Mouse (Mus musculus) lung, postnatal 0 days (tissue): ENCODE data around the gene St8sia4. TPM values are rescaled to one million over a fixed set of nuclear protein-coding genes. Genes with fewer than 3 reads are reported as not detected.

Experiments used
- ATAC-seq: fragments of 200-750 bp; cut with Nextera tagmentation; 2 replicates; pipeline ENCODE4 v1.8.0; 2017; ENCODE audit warnings: moderate library complexity
- DNase-seq: peaks from one replicate; pipeline ENCODE4 v3.0.0-alpha.2; 2016; ENCODE audit warnings: low spot score
- H3K27ac ChIP-seq: fragments of 300-500 bp; sonication (generic); 2 replicates; pipeline ENCODE4 v1.5.1; 2014; ENCODE audit warnings: antibody characterized with exemption, mild to moderate bottlenecking, low read length, mixed read lengths
- H3K27me3 ChIP-seq: fragments of 300-500 bp; sonication (generic); replicated peaks from 2 replicates; pipeline ENCODE4 v1.6.1; 2014; ENCODE audit warnings: low read length, mixed read lengths; ENCODE audit not compliant: insufficient read depth
- H3K36me3 ChIP-seq: fragments of 300-500 bp; sonication (generic); 2 replicates; pipeline ENCODE4 v1.6.1; 2014; ENCODE audit warnings: low read length, mixed read lengths; ENCODE audit not compliant: insufficient read depth
- H3K4me1 ChIP-seq: fragments of 300-500 bp; sonication (generic); 2 replicates; pipeline ENCODE4 v1.6.1; 2014; ENCODE audit warnings: antibody characterized with exemption, low read depth, low read length, mixed read lengths; ENCODE audit not compliant: insufficient read depth
- H3K4me2 ChIP-seq: fragments of 300-500 bp; sonication (generic); replicated peaks from 2 replicates; pipeline ENCODE4 v1.6.1; 2014; ENCODE audit warnings: low read depth, mild to moderate bottlenecking, low read length, moderate library complexity, mixed read lengths
- H3K4me3 ChIP-seq: fragments of 300-500 bp; sonication (generic); 2 replicates; pipeline ENCODE4 v1.5.1; 2014; ENCODE audit warnings: low read depth, low read length
- H3K9ac ChIP-seq: fragments of 300-500 bp; sonication (generic); replicated peaks from 2 replicates; pipeline ENCODE4 v1.6.1; 2014; ENCODE audit warnings: low read depth, mild to moderate bottlenecking
- H3K9me3 ChIP-seq: fragments of 300-500 bp; sonication (generic); 2 replicates; pipeline ENCODE4 v1.6.1; 2016; ENCODE audit warnings: low read length, mixed read lengths
- CTCF ChIP-seq: IDR thresholded peaks from 2 replicates; pipeline ENCODE4 v1.5.1; 2016; ENCODE audit warnings: antibody characterized with exemption, mild to moderate bottlenecking
- EP300 ChIP-seq: IDR thresholded peaks from 2 replicates; pipeline ENCODE4 v1.6.1; 2016; ENCODE audit warnings: antibody characterized with exemption, mild to moderate bottlenecking, control low read depth
- WGBS: fragments of 180-500 bp; shearing (Covaris S2); extraction: QIAGEN DNeasy Blood & Tissue Kit; methylation state at CpG from one replicate; pipeline ENCODE4 v1.1.7; 2014; 5-methylcytosine and 5-hydroxymethylcytosine counted together
- polyA plus RNA-seq: library from polyadenylated mRNA; unstranded; fragments of >200 nt; fragmentation: Nextera tagmentation; extraction: Ambion mirVana; gene quantifications from 2 replicates; pipeline ENCODE4 v1.2.1, GENCODE M21; 2015

The St8sia4 gene
- 6.0 and 8.6 TPM in 2 replicates for polyA plus RNA-seq

DNA sequence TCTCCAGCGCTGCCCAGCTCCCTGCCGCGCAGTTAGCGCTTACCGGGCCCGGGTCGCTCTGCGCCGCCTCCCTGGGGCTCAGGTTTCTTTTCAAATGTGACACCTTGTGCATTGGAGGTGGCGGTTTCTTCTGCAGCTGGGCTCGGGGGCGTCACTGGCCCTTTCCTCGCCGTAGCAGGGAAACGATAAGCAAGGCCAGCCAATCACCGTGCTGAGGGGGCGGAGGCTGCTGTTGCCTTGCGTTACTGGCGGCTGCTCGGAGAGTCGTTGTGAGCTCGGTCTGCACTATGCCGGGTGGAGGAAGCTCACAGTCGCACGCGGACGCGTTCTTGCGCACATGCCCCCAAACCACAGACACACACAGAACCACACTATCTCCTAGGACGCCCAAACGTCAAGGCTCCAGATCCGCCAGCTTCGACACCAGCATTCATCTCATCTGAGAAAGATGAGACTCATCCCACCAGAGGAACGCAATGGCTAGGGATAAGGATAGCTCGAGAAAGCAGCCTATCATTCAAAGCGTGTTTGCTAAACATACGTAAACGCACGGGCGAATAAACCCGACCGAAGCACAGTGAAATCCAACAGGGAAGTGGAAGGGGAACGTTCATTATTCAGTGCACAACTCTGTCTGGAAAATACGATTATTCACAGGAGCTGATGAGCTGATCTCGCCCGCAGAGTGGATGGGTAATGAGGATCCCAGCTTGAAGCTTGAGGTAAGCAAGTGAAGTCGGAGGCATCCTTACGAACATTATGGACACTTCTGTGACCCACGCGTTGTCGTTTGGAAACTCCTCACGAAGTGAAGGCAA is at the start of gene St8sia4:
St8sia4 (minus strand) TSS at position 137 of the 818 bp plus-strand sequence.
- Histone ChIP-seq H3K4me2 (peak within 1 kb of the TSS; percentile 62), H3K27me3 (no peaks in the 10 kb centered on the region), H3K9me3 (no peaks in the 10 kb centered on the region), H3K36me3 (no peaks in the 10 kb centered on the region), H3K27ac (peak within 1 kb of the TSS; percentile 15), H3K4me1 (peaks cover 3% of the 10 kb centered on the region; the same call in 1 of the 2 replicates), H3K4me3 (peak within 1 kb of the TSS; percentile 62), H3K9ac (peak within 1 kb of the TSS; percentile 36; the same call in 1 of the 2 replicates)
- 2% methylated on average over 52 of the region's 52 CpGs for WGBS
- DNase-seq (peak; percentile 87), ATAC-seq (peak; percentile 94)
- no peak for TF ChIP-seq EP300
- no peak for TF ChIP-seq CTCF

DNA sequence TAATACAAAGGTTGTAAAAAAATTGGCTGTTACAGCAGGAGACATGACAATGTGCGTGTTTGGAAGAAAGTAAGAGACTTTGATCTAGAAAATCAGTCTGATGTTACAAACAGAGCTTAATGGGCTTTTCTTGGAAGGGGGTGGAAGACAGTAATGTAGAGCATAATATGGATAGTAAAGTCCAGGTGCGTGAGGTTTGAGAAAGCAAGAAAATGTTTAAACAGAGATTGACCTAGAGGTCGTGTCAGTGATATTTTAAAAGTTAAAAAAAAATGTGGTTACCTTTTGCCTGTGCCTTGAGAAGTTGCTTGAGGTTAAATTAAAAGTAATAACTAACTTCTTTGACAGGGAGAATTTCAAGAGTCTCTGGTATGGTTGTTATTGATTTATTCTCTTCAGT is 41.8 kb upstream of the St8sia4 start:
- TF ChIP-seq EP300 = no peak
- no peak for TF ChIP-seq CTCF
- no peaks in the 10 kb centered on the region for H3K9me3 ChIP-seq
- no peak overlapping the region for H3K4me3 ChIP-seq
- 56% methylated on average over 3 of the region's 3 CpGs for WGBS
- no peaks in the 10 kb centered on the region for H3K36me3 ChIP-seq
- no peak overlapping the region for H3K27ac ChIP-seq
- H3K9ac ChIP-seq = no peak overlapping the region
- H3K4me1 ChIP-seq = no peaks in the 10 kb centered on the region
- H3K27me3 ChIP-seq = no peaks in the 10 kb centered on the region
- no peak overlapping the region for H3K4me2 ChIP-seq
- DNase-seq = no peak
- ATAC-seq = no peak

- TF ChIP-seq EP300 (no peak), CTCF (no peak)
- Histone ChIP-seq H3K27me3 (no peaks in the 10 kb centered on the region), H3K4me3 (no peak overlapping the region), H3K4me2 (no peak overlapping the region), H3K4me1 (no peaks in the 10 kb centered on the region), H3K36me3 (no peaks in the 10 kb centered on the region), H3K9me3 (no peaks in the 10 kb centered on the region), H3K9ac (no peak overlapping the region), H3K27ac (no peak overlapping the region)
- DNase-seq (no peak), ATAC-seq (no peak)
Observed at GRCm38 (mm10) chr1:95699903-95700302, 32.5 kb upstream of the St8sia4 start.

DNA sequence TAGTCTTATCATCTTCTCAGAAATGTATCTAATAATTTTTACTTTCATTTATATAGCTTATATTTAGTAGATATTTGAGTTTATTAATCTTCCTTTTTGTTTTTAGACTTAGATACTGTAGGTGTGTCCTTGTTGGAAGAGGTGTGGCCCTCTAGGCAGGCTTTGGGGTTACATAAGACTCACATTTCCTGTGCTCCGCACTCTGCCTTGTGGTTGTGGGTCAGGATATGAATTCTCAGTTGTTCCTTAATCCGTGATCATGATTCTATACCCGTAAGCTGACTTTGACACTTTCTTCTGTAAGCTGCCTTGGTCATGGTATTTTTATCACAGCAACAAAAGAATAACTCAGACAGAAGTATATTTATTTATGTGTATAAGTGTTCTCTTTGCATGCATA is 6.7 kb upstream of the St8sia4 start:
- H3K4me2 ChIP-seq = no peak overlapping the region
- DNase-seq (no peak), ATAC-seq (no peak)
- H3K27ac ChIP-seq = no peak overlapping the region
- 64% methylated on average over 3 of the region's 3 CpGs for WGBS
- no peak for TF ChIP-seq EP300
- no peak for TF ChIP-seq CTCF
- H3K27me3 ChIP-seq = no peaks in the 10 kb centered on the region
- H3K9ac ChIP-seq = no peak overlapping the region
- H3K4me3 ChIP-seq = no peak overlapping the region
- H3K9me3 ChIP-seq = no peaks in the 10 kb centered on the region
- no peaks in the 10 kb centered on the region for H3K4me1 ChIP-seq
- no peaks in the 10 kb centered on the region for H3K36me3 ChIP-seq

- Histone ChIP-seq H3K27me3 (no peaks in the 10 kb centered on the region), H3K4me3 (peak overlapping the region; percentile 62), H3K4me2 (peak overlapping the region; percentile 62), H3K4me1 (peaks cover 3% of the 10 kb centered on the region; the same call in 1 of the 2 replicates), H3K36me3 (no peaks in the 10 kb centered on the region), H3K9me3 (no peaks in the 10 kb centered on the region), H3K9ac (no peak overlapping the region), H3K27ac (no peak overlapping the region)
- WGBS = 1% methylated on average over 5 of the region's 6 CpGs
- TF ChIP-seq CTCF (no peak), EP300 (no peak)
- peak; percentile 23 for DNase-seq
- ATAC-seq = no peak
Observed at GRCm38 (mm10) chr1:95668253-95668805, 958 bp upstream of the St8sia4 start.

- TF ChIP-seq CTCF = no peak
- peak overlapping the region; percentile 15 for H3K27ac ChIP-seq
- peaks cover 3% of the 10 kb centered on the region; the same call in 1 of the 2 replicates for H3K4me1 ChIP-seq
- H3K9ac ChIP-seq = peak overlapping the region; percentile 36; the same call in 1 of the 2 replicates
- no peak for ATAC-seq
- peak; percentile 17 for DNase-seq
- no peaks in the 10 kb centered on the region for H3K27me3 ChIP-seq
- H3K36me3 ChIP-seq = no peaks in the 10 kb centered on the region
- no peaks in the 10 kb centered on the region for H3K9me3 ChIP-seq
- H3K4me3 ChIP-seq = peak overlapping the region; percentile 62
- peak overlapping the region; percentile 62 for H3K4me2 ChIP-seq
- WGBS = under 1% methylated on average over 14 of the region's 14 CpGs
Observed at GRCm38 (mm10) chr1:95666541-95667320, 640 bp downstream of the St8sia4 start.
